Mouse (Mus musculus): ENCODE results near the gene Tom1l2. TPM values are rescaled to one million over a fixed set of nuclear protein-coding genes. Genes with fewer than 3 reads are reported as not detected.

Tom1l2 gene
- polyA plus RNA-seq, 1 experiment from 2014 or later = 10.6 TPM

DNA sequence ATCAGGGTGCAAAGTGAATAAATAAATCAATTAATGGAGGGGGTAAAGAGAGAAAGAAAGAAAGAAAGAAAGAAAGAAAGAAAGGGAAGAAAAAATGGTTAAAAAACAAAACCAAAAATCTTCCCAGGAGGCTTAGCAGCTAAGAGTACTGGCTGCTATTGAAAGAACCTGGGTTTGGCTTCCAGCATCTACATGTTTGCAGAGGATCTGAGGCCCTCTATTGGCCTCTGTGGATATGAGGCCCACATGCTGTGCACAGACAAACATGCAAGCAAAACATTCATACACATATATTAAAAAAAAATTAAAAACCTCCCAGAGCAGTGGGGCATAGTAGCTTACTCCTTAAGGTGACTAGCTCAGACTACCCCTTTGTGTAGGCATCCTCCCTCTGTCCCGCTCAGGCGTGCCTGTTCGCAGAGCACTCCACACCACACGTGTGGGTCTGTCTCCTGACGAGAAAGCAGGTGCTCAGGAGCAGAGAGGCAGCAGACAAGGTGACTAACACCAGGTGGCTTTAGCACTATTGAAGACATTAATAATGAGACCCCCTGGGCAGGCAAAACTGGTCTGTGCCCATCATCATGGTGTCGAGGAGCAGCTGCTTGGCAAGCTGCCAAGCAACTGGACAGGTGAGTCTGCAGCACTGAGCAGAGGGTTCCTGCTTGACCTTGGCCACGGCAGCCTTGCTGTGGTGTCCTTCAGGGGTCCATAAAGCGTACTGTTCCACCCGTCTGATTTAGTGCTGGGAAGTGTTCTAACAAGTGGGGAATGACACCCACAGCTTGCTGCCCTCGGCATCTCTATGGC lies 33.2 kb downstream of the Tom1l2 start:
- Histone ChIP-seq H3K4me2 (ENCODE audit: low read depth, severe bottlenecking) (no peak overlapping the region), H3K27ac (replicated peaks; ENCODE audit: low read depth, low read length) (no peak overlapping the region), H3K9me3 (ENCODE audit: control insufficient read depth, low read length) (no peaks in the 10 kb centered on the region), H3K4me1 (ENCODE audit: control insufficient read depth, insufficient read depth, low read length) (no peaks in the 10 kb centered on the region), H3K4me3 (ENCODE audit: low read depth, low read length) (no peak overlapping the region), H3K9ac (ENCODE audit: low read length) (no peak overlapping the region), H3K36me3 (ENCODE audit: control insufficient read depth, insufficient read depth, low read length) (no peaks in the 10 kb centered on the region), H3K27me3 (ENCODE audit: control insufficient read depth, insufficient read depth, low read length) (no peaks in the 10 kb centered on the region)
- no peak for DNase-seq (ENCODE audit: low spot score)
- no peak for ATAC-seq (ENCODE audit: insufficient number of reproducible peaks, low FRiP score, low TSS enrichment, low read depth)
- WGBS = 75% methylated on average over 10 of the region's 10 CpGs

DNA sequence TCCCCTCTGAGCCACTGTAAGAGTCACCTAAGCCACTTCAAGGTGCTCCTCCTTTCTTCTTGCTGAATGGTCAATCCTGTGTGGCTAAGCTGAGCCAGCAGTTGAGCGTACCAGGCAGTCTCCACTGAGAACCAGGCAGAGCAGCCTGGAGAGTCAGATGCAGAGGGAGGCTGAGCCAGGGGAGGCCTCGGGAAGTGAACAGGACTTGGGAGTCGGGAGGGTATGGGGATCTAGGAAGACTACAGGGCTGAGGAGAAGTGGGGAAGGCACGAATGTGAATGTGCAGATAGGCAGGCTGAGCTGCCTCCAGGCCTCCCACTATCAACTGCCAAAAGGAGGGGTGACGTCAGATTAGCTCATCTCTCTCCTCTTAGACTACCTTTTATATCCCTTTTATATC lies 34.0 kb downstream of the Tom1l2 start:
- Histone ChIP-seq H3K9ac (ENCODE audit: low read length) (no peak overlapping the region), H3K36me3 (ENCODE audit: control insufficient read depth, insufficient read depth, low read length) (no peaks in the 10 kb centered on the region), H3K27ac (replicated peaks; ENCODE audit: low read depth, low read length) (no peak overlapping the region), H3K9me3 (ENCODE audit: control insufficient read depth, low read length) (no peaks in the 10 kb centered on the region), H3K4me2 (ENCODE audit: low read depth, severe bottlenecking) (no peak overlapping the region), H3K27me3 (ENCODE audit: control insufficient read depth, insufficient read depth, low read length) (no peaks in the 10 kb centered on the region), H3K4me1 (ENCODE audit: control insufficient read depth, insufficient read depth, low read length) (no peaks in the 10 kb centered on the region), H3K4me3 (ENCODE audit: low read depth, low read length) (no peak overlapping the region)
- ATAC-seq (ENCODE audit: insufficient number of reproducible peaks, low FRiP score, low TSS enrichment, low read depth) = no peak
- DNase-seq (ENCODE audit: low spot score) = no peak
- 50% methylated on average over 5 of the region's 5 CpGs for WGBS

DNA sequence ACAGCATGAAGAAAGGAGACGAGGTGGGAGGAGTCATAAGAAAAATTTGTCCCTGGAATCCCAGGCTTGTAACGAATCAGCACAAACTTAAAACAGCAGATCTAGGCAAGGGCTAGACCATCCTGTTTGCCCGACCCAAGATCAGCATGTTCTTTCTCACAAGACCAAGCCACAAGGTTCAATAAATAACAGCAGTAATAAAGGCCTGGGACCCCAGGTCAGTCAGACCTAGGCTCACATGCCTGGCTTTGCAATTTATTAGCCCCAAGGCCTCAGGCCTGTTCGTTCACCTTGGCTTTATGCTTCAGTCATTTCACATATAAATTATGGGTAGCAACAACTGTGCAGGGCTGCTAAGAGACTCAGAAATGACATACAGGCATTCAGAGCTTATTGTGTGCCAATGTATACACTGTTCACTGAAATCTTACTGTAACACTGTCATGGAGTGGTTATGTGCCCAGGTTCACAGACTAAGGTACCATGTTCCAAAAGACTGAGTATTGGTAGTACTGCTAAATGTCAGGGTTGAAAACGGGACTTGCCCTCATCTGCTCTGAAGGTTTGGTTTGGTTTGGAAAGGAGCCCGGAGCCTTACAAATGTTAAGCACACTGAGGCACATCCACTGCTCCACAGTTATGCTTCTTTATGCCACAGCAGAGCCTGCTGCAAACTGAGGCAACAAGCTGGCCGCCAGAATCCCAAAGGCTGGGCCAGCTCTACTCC lies 35.2 kb downstream of the Tom1l2 start:
- no peak for DNase-seq (ENCODE audit: low spot score)
- ATAC-seq (ENCODE audit: insufficient number of reproducible peaks, low FRiP score, low TSS enrichment, low read depth) = no peak
- H3K27me3 ChIP-seq (ENCODE audit: control insufficient read depth, insufficient read depth, low read length) = no peaks in the 10 kb centered on the region
- 0 out of 2 replicates have a peak overlapping the region, but pooled peaks have one; percentile 8 for H3K27ac ChIP-seq (replicated peaks; ENCODE audit: low read depth, low read length)
- H3K36me3 ChIP-seq (ENCODE audit: control insufficient read depth, insufficient read depth, low read length) = no peaks in the 10 kb centered on the region
- no peak overlapping the region for H3K9ac ChIP-seq (ENCODE audit: low read length)
- no peak overlapping the region for H3K4me2 ChIP-seq (ENCODE audit: low read depth, severe bottlenecking)
- H3K4me1 ChIP-seq (ENCODE audit: control insufficient read depth, insufficient read depth, low read length) = no peaks in the 10 kb centered on the region
- H3K4me3 ChIP-seq (ENCODE audit: low read depth, low read length) = no peak overlapping the region
- H3K9me3 ChIP-seq (ENCODE audit: control insufficient read depth, low read length) = no peaks in the 10 kb centered on the region
- 67% methylated on average over 7 of the region's 7 CpGs for WGBS

DNA sequence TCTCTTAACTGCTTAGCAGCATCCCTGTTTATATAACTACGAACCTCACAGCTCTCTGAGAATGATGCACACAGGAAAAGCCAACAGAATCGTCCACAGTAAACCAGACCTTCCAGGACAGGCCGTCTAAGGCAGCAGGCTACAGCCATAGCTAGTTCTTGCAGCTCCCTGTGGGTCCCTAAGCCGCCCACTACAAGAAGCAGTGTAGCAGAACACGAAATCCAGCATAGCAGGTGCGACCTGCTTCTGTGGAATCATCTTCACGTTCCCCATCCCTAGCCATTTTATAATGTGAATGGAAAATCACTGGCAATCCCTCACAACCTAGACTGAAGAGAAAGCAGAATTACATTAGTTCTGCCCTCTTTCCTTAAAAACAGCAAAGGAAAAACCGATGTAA lies 35.8 kb downstream of the Tom1l2 start:
- Histone ChIP-seq H3K9ac (ENCODE audit: low read length) (no peak overlapping the region), H3K27ac (replicated peaks; ENCODE audit: low read depth, low read length) (no peak overlapping the region), H3K4me3 (ENCODE audit: low read depth, low read length) (no peak overlapping the region), H3K9me3 (ENCODE audit: control insufficient read depth, low read length) (no peaks in the 10 kb centered on the region), H3K4me2 (ENCODE audit: low read depth, severe bottlenecking) (no peak overlapping the region), H3K4me1 (ENCODE audit: control insufficient read depth, insufficient read depth, low read length) (no peaks in the 10 kb centered on the region), H3K27me3 (ENCODE audit: control insufficient read depth, insufficient read depth, low read length) (no peaks in the 10 kb centered on the region), H3K36me3 (ENCODE audit: control insufficient read depth, insufficient read depth, low read length) (no peaks in the 10 kb centered on the region)
- WGBS = 86% methylated on average over 8 of the region's 8 CpGs
- DNase-seq (ENCODE audit: low spot score) (no peak), ATAC-seq (ENCODE audit: insufficient number of reproducible peaks, low FRiP score, low TSS enrichment, low read depth) (no peak)

DNA sequence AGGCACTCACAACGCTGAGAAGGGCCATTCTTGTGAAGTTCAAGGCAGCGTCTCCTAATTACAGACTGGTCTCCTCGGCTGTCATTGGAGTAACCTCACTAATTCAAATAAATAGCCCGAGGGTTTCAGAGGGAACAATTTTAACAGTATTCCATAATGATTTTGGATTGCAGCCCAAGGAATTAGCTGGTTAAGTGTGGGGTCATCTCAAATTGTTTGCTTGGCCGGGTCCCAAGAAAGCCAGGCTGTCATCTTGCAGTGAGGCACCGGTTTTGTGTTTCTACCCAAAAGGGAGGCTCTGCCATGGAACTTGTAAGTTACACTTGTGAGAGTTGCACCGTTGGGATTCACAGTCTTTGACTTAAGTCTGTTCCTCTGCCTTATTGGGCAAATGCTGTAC lies 36.5 kb downstream of the Tom1l2 start:
- H3K4me3 ChIP-seq (ENCODE audit: low read depth, low read length) = no peak overlapping the region
- no peak overlapping the region for H3K9ac ChIP-seq (ENCODE audit: low read length)
- no peak for DNase-seq (ENCODE audit: low spot score)
- ATAC-seq (ENCODE audit: insufficient number of reproducible peaks, low FRiP score, low TSS enrichment, low read depth) = no peak
- 73% methylated on average over 7 of the region's 7 CpGs for WGBS
- no peaks in the 10 kb centered on the region for H3K27me3 ChIP-seq (ENCODE audit: control insufficient read depth, insufficient read depth, low read length)
- H3K4me1 ChIP-seq (ENCODE audit: control insufficient read depth, insufficient read depth, low read length) = no peaks in the 10 kb centered on the region
- H3K9me3 ChIP-seq (ENCODE audit: control insufficient read depth, low read length) = no peaks in the 10 kb centered on the region
- no peak overlapping the region for H3K27ac ChIP-seq (replicated peaks; ENCODE audit: low read depth, low read length)
- H3K4me2 ChIP-seq (ENCODE audit: low read depth, severe bottlenecking) = no peak overlapping the region
- H3K36me3 ChIP-seq (ENCODE audit: control insufficient read depth, insufficient read depth, low read length) = no peaks in the 10 kb centered on the region

DNA sequence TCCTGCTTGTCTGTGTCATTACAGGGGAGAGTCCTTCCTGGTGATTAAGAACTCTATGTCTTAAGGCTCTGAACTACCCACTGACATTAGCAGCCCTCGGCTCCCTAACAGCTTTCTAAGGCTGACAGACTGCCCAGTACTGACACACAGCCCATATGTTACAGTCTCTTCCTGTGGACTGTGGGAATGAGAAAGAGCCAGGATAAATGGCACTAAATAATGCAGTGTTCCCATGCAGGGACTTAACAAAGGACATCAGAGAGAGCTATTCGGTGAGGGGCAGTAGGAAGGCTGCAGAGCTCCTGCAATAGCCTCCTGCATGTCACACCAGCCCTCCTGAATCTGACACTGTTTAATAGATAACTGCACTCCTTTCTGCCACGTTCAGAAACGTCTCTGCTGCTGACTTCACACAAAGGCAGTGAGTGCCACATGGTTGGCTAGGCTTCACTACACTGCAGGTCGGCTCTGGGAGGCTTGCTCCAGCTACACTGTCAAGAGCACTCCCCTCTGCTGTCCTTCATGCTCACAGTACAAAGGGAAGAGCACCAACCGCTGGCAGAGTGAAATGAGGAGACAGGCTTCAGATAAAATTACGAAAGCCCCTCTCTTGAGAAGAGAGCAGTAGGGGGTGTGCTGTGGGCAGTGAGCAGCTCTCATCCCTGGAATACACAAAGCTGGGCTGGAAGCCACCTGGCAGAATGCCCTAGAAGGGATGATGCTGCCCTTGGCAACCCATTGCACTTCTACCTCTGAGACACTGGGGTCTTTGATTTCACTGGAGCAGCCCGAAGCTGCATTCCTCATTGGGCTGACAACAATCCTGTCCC lies 41.5 kb downstream of the Tom1l2 start:
- ATAC-seq (ENCODE audit: insufficient number of reproducible peaks, low FRiP score, low TSS enrichment, low read depth) (no peak), DNase-seq (ENCODE audit: low spot score) (no peak)
- Histone ChIP-seq H3K4me1 (ENCODE audit: control insufficient read depth, insufficient read depth, low read length) (no peaks in the 10 kb centered on the region), H3K36me3 (ENCODE audit: control insufficient read depth, insufficient read depth, low read length) (no peaks in the 10 kb centered on the region), H3K27ac (replicated peaks; ENCODE audit: low read depth, low read length) (no peak overlapping the region), H3K27me3 (ENCODE audit: control insufficient read depth, insufficient read depth, low read length) (no peaks in the 10 kb centered on the region), H3K9me3 (ENCODE audit: control insufficient read depth, low read length) (no peaks in the 10 kb centered on the region), H3K4me3 (ENCODE audit: low read depth, low read length) (no peak overlapping the region), H3K4me2 (ENCODE audit: low read depth, severe bottlenecking) (no peak overlapping the region), H3K9ac (ENCODE audit: low read length) (no peak overlapping the region)
- 29% methylated on average over 8 of the region's 8 CpGs for WGBS

DNA sequence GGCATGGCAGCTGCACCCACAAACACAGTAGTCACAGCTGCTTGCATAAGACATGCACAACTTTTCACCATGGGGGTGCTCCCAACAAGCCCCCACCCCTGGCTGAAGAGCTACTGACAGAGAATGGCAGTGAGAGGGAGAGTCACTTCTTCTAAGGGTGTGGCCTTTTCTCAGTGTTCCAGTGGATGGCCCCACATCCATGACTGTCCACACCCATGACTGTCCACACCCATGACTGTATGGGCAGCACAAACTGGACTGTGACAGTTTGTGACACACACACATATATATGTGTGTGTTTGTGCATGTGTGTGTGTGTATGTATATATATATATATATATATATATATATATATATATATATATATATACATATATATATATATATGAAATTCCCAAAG lies 42.8 kb downstream of the Tom1l2 start:
- no peak overlapping the region for H3K4me2 ChIP-seq (ENCODE audit: low read depth, severe bottlenecking)
- H3K27ac ChIP-seq (replicated peaks; ENCODE audit: low read depth, low read length) = no peak overlapping the region
- H3K4me1 ChIP-seq (ENCODE audit: control insufficient read depth, insufficient read depth, low read length) = no peaks in the 10 kb centered on the region
- no peaks in the 10 kb centered on the region for H3K27me3 ChIP-seq (ENCODE audit: control insufficient read depth, insufficient read depth, low read length)
- H3K36me3 ChIP-seq (ENCODE audit: control insufficient read depth, insufficient read depth, low read length) = no peaks in the 10 kb centered on the region
- DNase-seq (ENCODE audit: low spot score) = no peak
- H3K9ac ChIP-seq (ENCODE audit: low read length) = no peak overlapping the region
- no peak overlapping the region for H3K4me3 ChIP-seq (ENCODE audit: low read depth, low read length)
- H3K9me3 ChIP-seq (ENCODE audit: control insufficient read depth, low read length) = no peaks in the 10 kb centered on the region
- ATAC-seq (ENCODE audit: insufficient number of reproducible peaks, low FRiP score, low TSS enrichment, low read depth) = no peak

DNA sequence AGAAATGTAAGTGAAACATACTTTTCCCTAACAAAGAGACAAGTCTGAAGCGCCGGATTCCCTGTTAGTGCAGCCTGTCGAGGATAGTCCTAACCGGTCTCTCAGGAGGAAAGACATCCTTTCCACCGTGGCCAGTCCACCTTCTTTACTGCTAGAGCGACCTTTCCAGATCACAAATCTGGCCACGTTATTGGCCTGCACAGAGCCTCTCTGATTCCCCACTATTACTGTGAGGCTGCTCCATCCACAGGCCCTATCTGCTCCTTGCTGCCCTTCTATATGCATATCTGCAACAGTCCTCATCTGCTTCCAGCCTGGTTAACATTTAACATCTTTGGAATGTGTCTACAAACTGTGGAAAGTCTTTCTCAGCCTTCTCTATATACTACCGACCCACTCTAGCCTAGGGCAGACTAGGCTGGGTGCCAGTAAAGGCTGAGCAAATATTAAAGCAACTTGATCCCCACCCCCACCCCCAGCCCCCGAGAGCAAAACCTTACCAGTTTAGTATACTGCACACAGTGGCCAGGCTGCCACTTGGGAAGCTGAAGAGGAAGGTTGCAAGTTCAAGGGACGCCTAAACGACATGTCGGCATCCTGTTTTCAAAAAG lies 44.1 kb downstream of the Tom1l2 start:
- no peaks in the 10 kb centered on the region for H3K9me3 ChIP-seq (ENCODE audit: control insufficient read depth, low read length)
- DNase-seq (ENCODE audit: low spot score) (no peak), ATAC-seq (ENCODE audit: insufficient number of reproducible peaks, low FRiP score, low TSS enrichment, low read depth) (no peak)
- H3K27me3 ChIP-seq (ENCODE audit: control insufficient read depth, insufficient read depth, low read length) = no peaks in the 10 kb centered on the region
- H3K4me1 ChIP-seq (ENCODE audit: control insufficient read depth, insufficient read depth, low read length) = no peaks in the 10 kb centered on the region
- H3K4me2 ChIP-seq (ENCODE audit: low read depth, severe bottlenecking) = no peak overlapping the region
- H3K4me3 ChIP-seq (ENCODE audit: low read depth, low read length) = no peak overlapping the region
- H3K9ac ChIP-seq (ENCODE audit: low read length) = no peak overlapping the region
- 78% methylated on average over 12 of the region's 12 CpGs for WGBS
- no peak overlapping the region for H3K27ac ChIP-seq (replicated peaks; ENCODE audit: low read depth, low read length)
- H3K36me3 ChIP-seq (ENCODE audit: control insufficient read depth, insufficient read depth, low read length) = no peaks in the 10 kb centered on the region

Measured in limb, embryonic 11.5 days (tissue).